Mouse (Mus musculus) lung, adult 2 months (tissue): Measurements from ENCODE around the gene Sergef.

Experiments
- CTCF ChIP-seq: fragments of 200-500 bp; IDR thresholded peaks from 2 replicates; pipeline ENCODE4 v1.5.1; 2011; ENCODE audit warnings: mild to moderate bottlenecking, low read length, control low read depth; ENCODE audit not compliant: insufficient read depth
- POLR2A ChIP-seq: fragments of 200-500 bp; IDR thresholded peaks from 2 replicates; pipeline ENCODE4 v1.6.1; 2011; ENCODE audit warnings: low read depth, mild to moderate bottlenecking, control low read depth, low read length, borderline replicate concordance; ENCODE audit errors: extremely low read depth

DNA sequence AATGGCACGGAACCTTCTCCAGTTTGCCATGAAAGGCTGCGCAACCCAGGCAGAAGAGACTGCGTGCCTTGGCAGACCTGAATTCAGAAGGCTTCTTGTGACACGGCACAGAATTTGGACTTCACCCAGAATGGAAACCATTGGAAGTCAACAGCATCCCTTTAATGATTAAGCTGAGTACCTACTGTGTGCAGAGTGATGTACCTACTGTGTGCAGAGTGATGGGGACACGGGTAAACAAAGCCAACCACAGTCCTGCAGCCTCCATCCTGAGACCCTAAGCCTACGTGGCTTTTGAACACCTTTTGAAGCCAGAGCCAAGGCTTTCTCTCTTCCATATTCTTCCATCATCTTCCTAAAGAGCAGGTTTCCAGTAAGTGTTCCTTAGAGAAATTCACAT is 56.9 kb downstream of the Sergef start:
- TF ChIP-seq CTCF (no peak), POLR2A (no peak)
